Mouse (Mus musculus) brain, embryonic 18.5 days (tissue): ENCODE measurements around the gene Sys1.

Experiments used
- DNase-seq: peaks from one replicate; pipeline ENCODE4 v3.0.0-alpha.2; 2012; ENCODE audit warnings: low read depth, low spot score

Gene Sys1

DNA sequence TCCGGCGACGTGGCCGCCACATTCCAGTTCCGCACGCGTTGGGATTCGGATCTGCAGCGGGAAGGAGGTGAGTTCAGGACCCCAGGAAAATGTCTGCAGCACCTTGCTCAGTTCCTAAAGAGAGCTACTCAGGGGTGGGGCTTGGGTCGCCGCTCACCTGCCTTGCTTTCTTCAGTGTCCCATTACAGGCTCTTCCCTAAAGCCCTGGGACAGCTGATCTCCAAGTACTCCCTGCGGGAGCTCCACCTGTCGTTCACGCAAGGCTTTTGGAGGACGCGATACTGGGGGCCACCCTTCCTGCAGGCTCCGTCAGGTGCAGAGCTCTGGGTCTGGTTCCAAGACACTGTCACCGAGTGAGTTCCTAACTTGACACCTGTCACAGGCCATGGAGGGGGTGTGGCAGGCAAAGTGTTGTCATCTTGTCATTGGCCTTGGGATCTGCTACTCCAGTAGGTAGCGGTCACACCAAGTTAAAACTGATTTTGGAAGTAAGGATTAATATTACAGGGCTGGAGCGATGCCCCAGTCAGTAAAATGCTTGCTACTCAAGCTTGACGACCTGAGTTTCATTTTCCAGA lies 41.0 kb downstream of the Sys1 start:
- no peak for DNase-seq

DNA sequence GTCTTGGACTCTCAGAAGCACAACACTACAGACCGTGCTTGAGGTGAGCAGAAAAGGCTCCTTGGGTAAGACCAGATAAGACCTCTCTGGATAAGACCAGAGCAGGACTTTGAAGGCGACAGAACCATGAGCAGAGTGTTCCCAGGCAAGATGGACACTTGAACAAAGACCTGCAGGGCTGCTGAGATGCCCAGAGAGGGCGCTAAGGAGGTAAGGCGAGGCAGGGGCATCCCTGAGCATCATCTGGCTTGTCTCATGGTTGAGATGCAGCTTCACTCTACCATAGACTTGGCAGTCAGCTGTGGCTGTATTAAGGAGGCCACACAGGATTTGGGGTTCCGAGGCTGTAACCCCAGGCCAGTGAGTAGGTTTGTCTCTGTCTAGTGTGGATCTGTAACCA lies 42.6 kb downstream of the Sys1 start:
- no peak for DNase-seq

- no peak for DNase-seq
These were observed 43.7 kb downstream of the Sys1 start for GRCm38 (mm10) chr2:164500511-164500910.

DNA sequence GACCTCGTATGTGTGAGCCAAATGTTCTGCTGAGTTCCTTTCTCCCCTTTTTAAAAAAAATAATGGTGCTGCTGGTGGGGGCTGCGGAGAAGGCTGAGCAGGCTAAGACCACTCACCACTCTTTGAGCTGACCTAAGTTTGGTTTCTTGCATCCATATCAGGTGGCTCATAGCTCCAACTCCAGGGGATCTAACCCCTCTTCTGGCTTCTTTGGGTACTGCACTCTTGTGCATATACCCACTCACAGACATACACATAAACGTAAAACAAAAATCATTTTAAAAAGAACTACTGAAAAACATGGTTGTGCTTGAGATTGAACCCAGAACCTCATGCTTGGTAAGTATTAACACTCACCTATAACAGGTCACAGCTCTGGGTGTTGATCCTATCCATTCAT lies 48.2 kb downstream of the Sys1 start:
- no peak for DNase-seq

DNA sequence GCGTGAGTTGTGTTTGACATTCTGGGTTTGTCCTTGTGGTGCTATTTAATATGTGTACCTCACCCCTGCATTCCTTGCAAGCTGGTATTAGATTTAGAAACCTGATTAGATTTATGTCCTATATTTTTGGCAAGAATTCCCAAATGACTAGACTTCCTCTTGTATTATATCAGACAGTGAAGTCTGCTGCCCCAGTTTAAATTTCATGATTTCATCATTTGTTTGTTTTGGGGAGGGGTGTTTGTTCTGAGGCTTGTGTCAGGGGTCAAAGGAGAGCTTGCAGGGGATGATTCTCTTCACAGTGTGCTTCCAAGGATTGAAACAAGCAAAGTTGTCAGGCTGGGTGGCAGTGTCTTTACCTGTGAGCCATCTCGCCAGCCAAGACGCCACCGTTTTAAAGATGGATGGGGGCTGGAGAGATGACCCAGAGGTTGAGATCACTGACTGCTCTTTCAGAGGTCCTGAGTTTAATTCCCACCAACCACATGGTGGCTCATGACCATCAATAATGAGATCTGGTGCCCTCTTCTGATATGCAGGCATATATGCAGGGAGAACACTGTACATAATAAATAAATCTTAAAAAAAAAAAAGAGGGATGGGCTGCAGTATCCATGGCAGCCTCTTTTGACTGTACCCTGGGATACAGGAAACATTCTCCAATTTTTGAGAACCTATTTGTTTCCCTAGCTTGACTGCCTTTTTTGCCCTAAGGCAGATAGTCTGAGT lies 49.0 kb downstream of the Sys1 start:
- no peak for DNase-seq

DNA sequence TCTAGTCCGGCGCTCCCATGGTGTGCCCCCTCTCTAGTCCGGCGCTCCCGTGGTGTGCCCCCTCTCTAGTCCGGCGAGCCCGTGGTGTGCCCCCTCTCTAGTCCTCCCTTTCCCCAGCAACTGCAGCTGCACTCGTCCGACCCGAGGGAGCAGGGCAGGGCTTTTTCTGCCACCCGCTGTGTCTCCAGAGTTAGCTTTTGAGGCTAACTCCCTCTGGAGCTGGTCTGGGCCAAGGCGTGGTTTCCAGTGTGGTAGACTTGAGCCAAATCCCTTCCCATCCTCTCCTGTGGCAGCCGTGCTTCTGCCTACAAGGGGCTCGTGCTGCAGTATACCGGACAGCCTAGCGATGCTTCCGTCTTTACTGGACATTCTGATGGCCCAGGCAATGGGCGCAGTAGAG lies 51.0 kb downstream of the Sys1 start:
- no peak for DNase-seq

GRCm38 (mm10) chr2:164510621-164511190 lies 53.9 kb downstream of the Sys1 start:
- DNase-seq: no peak

- no peak for DNase-seq
These were observed 55.6 kb downstream of the Sys1 start for GRCm38 (mm10) chr2:164512121-164512909.

GRCm38 (mm10) chr2:164513389-164513788 lies 56.6 kb downstream of the Sys1 start:
- DNase-seq: no peak

GRCm38 (mm10) chr2:164514916-164515315 lies 58.2 kb downstream of the Sys1 start:
- no peak for DNase-seq

GRCm38 (mm10) chr2:164515897-164516296 lies 59.1 kb downstream of the Sys1 start:
- no peak for DNase-seq

GRCm38 (mm10) chr2:164516592-164516991 lies 59.8 kb downstream of the Sys1 start:
- DNase-seq: no peak

- DNase-seq: no peak
These were observed 60.9 kb downstream of the Sys1 start for GRCm38 (mm10) chr2:164517485-164518221.

DNA sequence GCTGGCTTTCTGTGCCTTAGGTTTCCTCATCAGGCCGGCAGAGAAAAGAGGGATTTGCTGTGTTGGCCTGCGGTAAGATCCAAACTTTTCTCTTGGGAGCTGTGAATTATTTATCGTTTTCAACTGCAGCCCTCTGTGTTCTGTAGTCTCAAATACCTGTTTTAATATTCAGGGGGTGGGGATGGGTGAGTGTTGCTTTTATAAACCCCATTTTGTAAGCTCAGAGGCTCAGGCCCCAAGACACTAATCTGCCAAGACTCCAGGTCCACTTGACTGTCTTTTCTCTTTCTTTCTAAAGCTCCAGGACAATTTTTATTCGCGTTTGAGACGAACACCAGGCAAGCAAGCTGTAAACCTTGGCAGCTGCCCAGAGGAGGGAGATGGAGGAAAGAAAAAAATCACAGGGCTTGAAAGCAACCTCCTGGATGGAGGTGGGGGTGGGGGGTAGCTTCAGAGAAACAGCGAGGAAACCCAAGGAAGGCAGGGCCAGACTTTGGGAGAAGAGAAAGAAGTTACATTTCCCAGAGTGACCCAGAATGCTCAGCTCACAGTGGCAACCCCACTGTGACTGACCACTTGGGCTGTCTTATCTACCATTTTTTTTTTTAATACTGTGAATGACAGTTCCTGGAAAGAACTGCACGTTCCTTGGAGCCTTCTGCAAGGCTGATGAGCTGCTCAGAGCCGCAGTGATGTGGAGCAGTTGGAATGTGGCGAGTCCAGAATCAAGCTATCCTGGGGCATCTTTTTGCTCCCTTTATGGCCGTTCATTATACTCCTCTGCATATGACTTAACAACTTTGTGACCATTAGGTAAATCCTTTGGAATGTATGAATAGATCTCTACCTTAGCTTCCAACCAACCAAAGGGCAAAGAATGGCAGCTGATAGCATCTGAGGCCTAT lies 61.8 kb downstream of the Sys1 start:
- DNase-seq: no peak

GRCm38 (mm10) chr2:164519171-164519526 lies 62.4 kb downstream of the Sys1 start:
- no peak for DNase-seq

- DNase-seq: no peak
These were observed 64.0 kb downstream of the Sys1 start for GRCm38 (mm10) chr2:164520782-164521181.

- DNase-seq: no peak
These were observed 65.1 kb downstream of the Sys1 start for GRCm38 (mm10) chr2:164521841-164522240.

- no peak for DNase-seq
These were observed 65.5 kb downstream of the Sys1 start for GRCm38 (mm10) chr2:164522280-164522679.

- DNase-seq: no peak
These were observed 66.6 kb downstream of the Sys1 start for GRCm38 (mm10) chr2:164523301-164523773.

DNA sequence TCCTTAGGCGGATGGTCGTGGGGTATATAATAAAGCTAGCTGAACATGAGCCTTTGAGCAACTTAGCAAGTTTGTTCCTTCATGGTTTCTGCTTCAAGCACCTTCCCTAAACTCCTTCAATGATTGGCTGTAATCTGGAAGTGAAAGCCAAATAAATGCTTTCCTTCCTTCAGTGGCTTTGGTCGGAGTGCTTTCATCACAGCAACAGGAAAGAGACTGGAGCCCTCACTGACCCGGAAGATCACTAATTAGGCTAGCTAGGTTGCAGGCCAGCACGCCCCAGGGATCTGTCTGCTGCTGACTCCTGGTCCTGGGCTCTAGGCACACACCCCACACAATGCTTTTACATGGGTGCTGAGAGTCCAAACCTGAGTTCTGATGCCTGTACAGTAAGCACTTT lies 71.8 kb downstream of the Sys1 start:
- no peak for DNase-seq
